Mouse (Mus musculus) kidney, adult 8-10 months (tissue): ENCODE measurements around the gene Lgals2.

Experiments
- DNase-seq, 2 experiments: peaks; one replicate each; pipeline ENCODE4 v3.0.0; 2022

The Lgals2 gene

DNA sequence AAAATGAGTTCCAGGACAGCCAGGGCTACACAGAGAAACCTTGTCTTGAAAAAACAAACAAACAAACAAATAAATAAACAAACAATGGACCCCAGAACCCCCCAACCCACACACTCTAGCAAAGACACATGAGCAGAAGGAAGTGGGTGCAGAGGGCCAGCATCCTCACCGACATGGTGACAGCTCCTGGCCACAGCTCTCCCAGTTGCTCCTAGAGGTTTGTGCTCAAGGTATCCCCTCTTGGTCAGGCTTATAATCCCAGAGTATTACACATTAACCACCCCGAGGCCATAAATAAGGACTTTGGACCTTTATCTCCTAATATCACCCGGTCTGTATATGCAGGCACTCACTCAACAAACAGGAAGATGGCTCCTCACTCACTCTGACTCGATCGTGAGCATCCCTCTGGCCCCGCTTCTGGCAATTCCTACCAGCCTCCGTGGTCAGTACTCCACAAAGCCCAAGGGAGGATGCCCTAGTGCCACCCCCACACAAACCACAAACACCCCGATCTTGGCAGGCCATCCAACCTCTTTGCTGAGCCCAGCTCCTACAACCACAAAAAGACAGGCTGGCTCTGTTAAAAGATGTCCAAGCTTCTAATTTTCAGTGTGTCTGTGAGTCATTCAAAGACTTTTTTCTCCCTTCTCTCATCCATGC is at the start of gene Lgals2:
Gene Lgals2 (minus strand): TSS at position 227 of the 663 bp plus-strand sequence.
- DNase-seq = no peak

DNA sequence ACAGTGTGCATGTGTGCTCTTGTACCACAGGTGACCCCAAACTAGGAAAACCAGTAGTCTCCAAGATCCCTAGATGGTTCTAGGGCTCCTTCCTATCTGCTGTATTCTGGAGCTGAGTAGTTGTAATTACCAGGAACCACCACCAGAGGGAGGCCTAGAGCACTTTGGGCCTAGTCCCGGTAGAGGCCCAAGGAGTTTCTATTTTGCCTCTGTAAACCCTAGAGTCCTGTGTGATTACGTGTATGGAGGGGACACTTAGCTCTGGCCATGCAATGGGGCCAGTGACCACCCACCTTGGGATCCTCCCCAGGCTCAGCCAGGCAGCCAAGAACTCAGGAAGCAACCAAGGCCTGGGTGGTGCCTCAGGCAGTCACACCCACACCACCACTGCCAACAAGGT is 47.9 kb upstream of the Lgals2 start:
- DNase-seq = peak; percentile 74 to 88

DNA sequence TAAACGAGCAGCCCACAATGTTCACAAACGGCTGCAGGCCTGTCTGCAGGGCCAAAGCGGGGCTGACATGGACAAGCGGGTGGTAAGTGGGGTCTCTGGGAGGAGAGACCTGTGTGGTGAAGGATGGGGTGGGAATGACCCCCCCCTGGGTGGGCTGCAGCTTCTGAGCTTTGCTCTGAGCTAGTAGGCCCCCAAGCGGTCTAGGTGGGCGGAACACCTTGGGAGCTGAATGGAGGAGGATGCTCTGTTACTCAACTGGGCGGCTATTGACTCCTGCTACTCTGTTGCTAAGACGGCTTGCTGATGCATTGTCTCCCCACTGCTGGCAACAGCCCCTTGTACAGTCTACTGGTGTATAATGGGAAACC is 46.1 kb upstream of the Lgals2 start:
- DNase-seq = no peak

DNA sequence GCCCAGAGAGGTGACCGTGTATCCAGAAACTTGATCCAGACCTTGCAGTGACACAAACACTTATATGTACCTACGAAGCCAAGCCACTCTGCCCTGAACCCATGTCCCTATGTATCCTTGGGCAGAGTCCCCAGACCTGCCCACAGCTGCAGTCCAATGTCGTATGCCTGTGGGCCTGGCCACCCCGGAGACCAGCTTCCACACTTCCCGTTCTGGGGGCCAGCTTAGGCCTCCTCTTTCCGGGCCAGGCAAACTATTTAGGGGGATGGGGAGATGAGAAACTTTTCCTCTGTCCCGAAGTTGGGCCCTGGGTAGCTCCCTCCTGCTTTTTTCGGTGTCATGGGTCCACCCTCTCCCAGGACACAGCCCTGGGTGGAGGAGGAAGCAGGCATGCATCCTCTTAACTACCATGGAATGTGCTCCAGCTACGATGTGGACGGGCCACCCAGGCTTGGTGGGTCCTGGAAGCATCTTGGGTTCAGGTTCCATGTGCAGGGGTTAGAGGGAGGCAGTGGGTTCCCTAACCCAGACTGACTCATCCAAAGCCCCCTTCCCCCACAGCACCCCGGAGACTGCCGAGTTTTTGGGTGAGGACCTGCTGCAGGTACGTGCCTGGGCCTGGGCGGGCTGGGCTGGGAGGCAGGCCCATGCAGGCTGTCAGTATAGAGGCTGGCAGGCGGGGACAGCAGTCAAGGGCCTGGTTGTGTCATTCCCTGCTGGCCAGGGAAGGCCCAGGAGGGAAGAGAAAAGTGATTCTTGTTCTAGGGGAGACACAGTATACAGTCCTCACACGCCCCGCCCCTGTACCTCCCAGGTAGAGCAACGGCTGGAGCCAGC is 45.5 kb upstream of the Lgals2 start:
- no peak for DNase-seq

DNA sequence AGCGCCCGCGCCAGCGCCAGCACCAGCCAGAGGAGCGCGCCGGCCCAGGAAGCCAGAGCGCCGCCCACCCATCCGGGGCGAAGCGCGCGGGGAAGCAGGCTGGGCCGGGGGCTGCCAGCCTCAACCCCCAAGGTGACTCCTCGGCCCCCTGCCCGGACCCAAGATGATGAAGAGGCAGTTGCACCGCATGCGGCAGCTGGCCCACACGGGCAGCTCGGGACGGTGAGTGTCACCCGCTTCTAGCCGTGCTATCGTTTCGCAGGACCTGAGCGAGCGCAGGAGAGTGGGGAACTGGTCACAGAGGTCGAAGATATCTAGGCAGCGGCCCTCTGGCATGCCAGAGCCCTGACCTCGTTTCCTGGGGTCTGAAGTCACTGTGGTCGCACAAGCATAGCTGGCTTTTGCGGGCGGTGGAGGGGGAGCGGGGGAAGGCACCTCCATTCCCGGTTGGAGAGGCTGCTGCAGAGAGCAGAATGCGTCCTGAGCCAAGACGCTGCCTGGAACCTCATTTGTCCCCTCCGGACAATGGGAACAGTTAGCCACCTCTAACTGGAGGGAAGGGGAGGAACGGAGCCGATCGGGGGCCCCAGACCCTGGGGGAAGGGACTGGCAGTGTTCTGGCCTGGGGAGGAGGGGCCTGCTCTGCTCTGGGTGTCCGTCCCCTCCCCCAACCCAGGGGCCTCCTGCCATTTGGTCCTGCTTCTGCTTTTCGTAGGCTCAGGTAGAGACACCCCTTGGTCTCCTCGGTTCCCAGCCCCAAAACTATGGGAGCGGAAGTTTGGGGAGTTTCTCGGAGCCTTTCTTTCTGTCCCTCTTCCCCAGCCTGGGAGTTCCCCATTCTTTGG is 44.6 kb upstream of the Lgals2 start, which contains the start of gene Sh3bp1:
Gene Sh3bp1 (plus strand): TSS at position 29 of the 845 bp plus-strand sequence.
- DNase-seq = peak; percentile 43 to 52

DNA sequence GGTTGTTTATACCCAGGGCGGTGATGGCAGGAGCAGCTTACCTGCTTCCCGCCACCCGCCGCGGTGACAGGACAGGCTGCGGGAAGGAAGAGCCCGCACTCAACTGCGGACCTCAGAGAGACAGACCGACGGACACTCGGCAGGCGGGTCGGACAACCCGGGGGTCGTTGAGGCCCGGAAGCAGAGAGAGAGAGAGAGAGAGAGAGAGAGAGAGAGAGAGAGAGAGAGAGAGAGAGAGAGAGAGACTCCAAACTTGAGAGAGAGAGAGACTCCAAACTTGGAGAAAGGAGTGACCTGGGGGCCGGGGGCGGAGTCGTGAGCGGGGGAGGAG is 44.0 kb upstream of the Lgals2 start, which contains the start of gene Gm49510:
Gene Gm49510 (plus strand): TSS at position 259 of the 331 bp plus-strand sequence.
- DNase-seq = no peak

DNA sequence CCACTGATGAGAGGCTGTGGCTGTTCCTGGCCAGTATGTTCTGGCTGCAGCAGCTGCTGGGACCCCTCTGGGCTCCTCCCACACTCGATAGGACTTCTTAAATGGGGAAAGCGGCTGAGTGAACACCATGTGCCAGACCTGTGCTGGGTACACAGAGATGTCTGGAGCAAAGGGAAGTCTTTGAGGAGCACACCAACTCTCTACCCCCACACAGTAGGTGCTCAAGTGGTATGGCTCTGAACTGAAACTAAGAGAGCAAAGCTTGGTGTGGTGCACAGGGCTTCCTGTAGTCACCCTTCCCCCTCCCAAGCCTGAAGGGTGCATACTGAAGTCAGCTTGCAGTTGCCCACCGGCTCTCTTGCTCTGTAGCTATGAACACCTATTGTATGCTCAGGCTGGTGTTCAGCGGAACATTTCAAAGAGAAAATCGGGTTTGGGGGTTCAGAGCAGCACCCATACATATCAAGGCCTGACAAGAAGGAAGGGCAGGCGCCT is 43.2 kb upstream of the Lgals2 start:
- DNase-seq = no peak

DNA sequence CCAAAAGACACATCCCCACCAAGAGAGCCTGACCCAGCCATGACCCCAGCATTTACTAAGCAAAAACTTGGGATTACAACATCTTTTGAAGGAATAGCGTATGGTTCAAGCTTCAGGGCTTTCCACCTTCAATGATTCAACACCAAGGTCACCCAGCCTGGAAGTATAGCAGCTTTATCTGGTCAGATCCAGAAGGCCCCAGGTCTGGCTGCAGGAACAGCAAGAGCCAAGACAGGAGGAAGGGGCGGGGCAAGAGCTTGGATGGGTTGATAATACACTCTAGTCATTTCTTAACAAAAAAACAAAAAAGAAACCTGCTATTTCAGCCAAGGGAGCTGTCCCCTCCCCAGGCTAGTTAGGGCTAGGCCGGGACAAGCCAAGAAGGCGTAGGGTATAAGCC is 42.2 kb upstream of the Lgals2 start:
- no peak for DNase-seq

DNA sequence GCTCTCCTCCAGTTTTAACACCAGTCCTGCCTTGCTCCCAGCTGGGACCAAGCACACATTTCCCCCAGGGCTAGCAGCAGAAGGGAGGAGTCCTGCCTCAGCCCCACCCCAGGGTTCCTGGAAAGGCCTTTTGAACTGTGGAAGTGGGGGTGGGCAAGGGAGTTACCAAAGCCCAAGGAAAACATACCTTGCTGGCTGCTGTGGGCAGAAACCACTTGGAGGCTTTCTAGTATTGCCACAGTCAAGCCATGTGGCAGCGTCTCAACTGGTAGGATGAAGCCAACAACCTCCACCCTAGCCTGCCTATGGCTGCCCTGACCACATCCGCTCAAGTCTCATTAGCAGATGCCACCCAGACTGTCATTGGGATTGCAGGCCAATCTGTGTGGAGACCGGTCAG is 40.8 kb upstream of the Lgals2 start:
- DNase-seq = no peak

DNA sequence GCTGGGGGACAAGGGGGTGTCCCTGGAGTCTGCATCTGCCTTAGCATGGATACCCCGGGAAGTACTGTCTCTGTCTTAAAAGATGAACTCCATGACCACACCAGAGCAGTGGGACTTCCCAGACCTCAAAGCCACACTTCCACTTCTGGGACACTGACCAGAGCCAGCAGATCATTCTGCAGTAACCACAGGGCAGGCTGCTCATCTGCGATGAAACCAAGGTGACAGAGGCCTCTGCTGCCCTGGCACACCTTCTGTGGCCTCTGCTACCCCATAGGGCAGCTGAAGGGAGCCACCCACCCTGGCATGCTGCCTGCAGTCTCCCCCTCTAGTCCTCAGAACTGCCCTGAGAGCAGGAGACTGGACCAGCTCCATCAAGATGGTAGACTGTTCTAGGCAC is 40.4 kb upstream of the Lgals2 start:
- no peak for DNase-seq

DNA sequence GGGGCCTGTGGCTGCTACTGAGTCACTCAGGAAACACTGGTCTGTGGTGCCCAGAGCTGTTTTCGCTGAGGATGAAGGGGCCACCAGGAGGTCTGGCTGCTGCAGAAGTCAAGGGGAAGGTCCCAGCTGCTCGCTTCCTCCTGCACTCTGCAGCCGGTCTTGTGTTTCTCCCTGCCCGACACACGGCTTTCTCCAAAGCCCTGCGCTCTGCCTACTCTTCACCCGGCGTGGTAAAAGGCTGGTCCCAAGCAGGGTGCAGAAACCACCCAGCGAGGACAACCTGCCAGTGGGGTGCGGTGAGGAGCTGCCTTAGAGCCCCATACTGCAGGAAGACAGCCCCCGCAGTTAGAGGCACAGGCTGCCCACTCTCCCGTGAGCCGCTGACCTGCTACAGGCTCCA is 39.4 kb upstream of the Lgals2 start:
- DNase-seq = no peak

DNA sequence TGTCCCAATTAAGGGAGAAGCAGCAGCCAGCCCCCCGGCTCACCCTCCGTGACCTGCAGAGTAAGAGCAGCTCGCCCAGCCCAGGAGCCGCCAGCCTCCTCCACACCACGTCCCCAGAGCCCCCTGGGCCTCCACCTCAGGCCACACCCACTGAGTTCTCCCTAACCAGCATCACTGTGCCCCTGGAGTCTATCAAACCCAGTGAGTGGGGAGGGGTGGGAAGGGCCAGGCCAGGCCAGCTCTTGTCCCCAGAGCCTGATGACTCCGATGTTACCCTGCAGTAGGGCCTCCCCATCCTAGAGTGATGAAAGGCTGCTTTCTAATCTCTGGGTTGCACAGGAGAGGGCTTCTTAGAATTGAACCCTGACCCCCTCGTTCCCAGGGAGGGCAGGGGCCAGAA is 37.1 kb upstream of the Lgals2 start:
- no peak for DNase-seq

DNA sequence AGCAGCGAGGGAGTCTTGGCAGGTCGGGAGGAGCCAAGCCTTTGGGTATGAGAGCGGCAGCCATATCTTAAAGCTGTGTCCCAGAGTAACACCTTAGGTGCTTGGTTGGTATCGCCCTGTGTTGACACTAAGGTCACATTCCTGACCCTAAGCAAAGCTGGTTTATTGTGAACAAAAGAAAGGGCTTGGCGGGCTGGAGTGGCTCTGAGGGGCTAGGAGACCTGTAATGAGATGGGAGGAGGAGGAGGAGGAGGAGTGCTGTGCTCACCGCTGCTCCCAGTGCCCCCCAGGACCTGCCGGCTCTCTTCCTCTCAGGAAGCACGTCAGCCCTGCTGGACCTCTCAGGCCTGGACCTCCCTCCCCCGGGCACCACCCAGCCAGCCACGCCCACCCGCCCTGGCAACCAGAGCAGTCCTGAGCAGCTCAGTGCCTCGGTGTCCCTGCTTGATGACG is 34.1 kb upstream of the Lgals2 start:
- DNase-seq = no peak

DNA sequence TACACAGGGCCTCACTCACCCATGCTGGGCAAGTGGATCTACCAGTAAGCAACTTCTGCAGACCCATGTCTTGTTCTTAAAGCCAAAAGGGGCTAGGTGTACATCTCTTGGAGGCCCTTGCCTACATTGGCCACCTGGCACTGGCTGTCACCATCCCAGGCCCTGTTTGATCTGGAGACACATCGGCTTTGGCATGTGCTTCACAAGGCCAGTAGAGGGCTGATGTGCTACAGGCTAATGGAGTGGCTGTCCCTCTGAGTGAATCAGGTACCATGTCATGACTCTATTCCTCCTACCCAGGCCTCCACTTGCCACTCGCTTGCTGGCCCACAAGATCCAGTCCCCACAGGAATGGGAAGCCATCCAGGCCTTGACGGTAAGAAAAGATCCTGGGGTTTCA is 26.5 kb upstream of the Lgals2 start:
- no peak for DNase-seq

DNA sequence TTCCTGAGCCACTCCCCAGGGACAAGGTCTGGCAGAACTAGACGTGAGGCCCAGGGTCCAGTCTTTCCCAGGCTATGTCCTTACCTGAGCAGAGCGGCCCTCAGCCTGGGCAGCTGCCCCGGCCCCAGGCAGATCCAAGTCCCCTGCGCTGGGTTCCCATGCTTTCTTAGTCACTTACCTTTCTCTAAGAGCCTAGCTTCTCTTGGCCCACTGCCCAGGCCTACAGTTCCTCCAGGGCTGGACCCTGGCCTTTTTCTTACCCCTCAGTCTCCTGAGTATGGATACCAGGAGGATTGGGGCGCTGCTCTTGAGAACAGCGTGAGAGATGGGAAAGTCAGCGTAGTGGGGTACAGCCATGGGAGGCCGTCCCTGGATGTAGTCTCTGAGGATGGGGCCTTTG is 25.1 kb upstream of the Lgals2 start:
- DNase-seq = peak in 1 of 2 experiments; percentile 39

DNA sequence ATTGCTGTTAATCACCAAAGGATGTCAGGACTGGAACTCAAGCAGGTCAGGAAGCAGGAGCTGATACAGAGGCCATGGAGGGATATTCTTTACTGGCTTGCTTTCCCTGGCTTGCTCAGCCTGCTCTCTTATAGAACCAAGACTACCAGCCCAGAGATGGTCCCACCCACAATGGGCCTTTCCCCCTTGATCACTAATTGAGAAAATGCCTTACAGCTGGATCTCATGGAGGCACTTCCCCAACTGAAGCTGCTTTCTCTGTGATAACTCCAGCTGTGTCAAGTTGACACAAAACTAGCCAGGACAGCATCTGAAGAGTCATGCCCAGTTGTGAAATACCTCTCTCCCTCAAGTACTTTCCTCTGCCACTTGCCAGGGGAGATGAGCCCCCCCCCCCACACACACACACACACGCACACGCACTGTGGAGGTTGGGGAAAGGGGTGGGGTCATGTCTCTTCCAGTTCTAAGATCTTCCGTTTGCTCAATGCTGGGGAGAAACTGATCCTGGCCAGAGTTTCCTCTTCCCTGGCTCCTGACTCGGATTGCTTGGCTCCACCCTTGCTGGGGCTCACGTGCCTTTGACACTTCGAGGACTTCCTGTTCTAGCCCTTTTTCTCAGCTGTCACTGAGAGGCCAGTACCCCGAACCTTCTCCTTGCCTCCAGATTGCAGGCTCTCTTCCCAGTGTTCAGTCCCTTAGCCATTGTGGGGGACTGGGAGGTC is 23.6 kb upstream of the Lgals2 start:
- peak in 1 of 2 experiments; percentile 27 for DNase-seq

DNA sequence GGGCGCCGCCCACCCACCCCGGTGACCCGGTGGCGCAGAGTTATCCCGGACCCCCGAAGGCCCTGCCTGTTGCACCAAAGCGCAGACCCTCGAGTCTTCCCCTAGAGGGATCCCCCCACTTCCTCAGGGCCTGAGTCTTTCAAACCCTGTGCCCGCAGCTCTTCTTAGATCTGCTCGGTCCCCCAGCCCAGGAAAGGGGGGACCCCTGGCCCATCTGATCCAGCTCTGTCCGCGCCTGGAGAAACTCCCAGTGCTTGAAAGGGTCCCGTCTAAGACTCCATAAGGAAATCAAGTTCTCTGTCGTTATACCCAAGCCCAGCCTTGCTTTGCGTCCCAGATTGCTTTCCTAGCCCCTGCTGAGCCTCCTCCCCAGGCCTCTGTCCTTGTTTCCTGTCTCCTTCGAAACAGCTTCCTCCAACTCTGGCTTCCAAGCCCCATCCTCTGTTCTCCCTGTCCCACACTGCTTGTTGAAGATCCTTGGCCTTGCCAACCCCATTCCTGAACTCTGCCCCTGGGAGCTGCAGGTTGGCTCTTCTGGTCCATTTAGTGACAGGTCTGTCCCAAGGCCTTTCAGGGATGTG is 22.6 kb upstream of the Lgals2 start:
- peak; percentile 39 to 40 for DNase-seq

DNA sequence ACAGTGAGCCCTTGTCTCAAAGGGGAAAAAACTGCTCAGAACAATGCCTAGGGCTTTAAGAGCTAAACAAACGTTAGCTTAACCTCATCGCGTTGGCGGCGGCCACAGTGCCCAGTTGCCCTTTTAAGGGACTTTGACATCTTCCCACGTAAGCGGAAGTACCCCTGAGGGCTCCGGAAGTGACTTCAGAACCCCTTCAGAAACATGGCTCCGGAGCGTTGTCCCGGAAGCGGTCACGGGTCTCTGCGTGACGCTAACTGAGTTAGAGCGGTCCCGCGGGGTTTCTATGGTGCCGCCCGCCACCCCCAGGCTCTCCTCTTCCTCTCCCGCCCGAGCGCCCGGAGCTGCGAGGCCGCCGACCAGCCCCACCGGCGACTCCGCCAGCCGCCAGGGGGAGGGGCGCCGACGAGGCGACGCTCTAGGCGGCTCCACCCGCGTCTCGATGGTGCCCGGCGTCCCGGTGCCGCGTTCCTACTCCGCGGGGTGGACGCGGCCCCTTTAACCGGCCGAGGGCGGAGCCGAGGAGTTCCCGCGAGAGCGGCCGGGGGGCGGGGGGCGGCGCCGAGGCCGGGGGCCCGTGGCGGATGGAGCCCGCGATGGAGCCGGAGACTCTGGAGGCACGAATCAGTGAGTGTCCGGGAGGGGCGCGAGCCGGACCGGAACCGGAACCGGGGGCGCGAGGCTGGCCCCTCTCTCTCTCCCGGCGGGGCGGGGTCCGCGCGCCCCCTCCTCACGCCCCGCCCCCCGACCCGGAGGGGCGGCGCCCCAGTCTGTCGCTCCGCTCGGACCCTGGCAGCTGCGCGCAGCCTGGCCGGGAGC is 21.9 kb upstream of the Lgals2 start, which contains the start of gene Gga1:
Gene Gga1 (plus strand): TSS at position 200 of the 819 bp plus-strand sequence.
- peak; percentile 96 to 97 for DNase-seq

DNA sequence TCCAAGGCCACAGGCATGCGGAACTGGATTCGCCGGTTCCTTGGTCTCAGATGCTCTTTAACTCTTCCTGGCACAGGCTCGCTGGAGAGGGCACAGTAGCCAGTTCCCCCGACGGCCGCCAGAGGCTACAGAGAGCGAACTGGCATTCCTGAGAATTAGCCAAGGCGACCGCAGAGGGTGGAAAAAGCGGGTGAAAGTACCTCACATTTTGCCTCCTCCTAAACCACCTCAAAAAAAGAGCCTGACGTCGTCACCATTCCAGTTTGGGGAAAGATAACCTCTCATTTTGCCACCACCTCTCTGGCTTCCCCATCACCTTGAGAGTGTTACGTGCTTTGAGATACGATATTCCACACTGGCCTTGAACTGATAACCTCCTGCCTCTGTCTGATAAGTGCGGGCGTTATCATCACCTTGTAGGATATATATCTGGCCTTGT is 20.9 kb upstream of the Lgals2 start:
- DNase-seq = peak; percentile 93 to 94

DNA sequence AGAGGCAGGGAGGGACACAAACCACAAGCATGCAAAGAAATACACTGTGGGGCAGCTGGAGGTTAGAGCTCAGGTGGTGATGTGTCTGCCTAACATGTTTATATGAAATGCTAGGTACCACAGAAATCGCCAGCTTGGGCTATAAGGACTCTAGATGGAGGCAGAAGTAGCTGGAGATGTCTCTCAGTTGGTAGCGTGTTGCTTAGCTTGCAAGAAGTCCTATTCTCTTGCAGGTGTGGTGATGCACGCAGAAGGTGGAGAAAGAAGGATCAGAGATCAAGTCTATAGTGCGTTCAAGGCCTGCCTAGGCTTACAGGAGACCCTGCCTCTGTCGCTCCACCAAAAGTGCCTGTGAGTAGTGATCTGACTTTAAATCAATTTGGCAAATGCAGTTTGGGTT is 20.2 kb upstream of the Lgals2 start:
- no peak for DNase-seq

DNA sequence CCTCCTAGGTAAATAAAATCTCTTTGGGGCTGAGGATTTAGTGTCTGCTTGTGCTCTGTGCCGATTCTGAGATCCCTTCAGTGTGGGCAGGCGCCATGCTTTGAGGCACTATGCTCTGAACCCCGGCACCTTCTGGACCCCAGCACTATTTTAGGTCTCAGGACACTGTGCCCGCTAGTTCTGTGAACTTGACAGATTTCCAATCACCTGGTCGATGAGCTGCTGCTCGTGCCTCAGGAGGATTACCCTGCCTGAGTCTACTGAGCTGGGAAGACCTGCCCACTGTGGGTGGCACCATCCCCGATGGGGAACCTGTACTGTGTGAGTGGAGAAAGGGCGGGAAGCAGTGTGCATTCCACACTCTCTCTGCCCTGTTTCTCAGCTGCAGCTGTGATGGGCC is 19.7 kb upstream of the Lgals2 start:
- DNase-seq = no peak
